Mouse (Mus musculus) E14TG2a.4 (cell line): ENCODE measurements at regions not wholly inside any gene's neighbourhood (a gene's known extent, or its start where the extent isn't known, plus 50 kb on each side); places are given as distances from the start of the nearest gene placed in this dataset.

ENCODE experiments used
- CTCF ChIP-seq: conservative IDR thresholded peaks from 2 replicates; pipeline ENCODE4 v1.5.1; 2014; ENCODE audit warnings: low read length
- NANOG ChIP-seq: IDR thresholded peaks from 2 replicates; pipeline ENCODE4 v1.6.1; 2014; ENCODE audit warnings: borderline replicate concordance, low read length, mixed read lengths
- POU5F1 ChIP-seq: IDR thresholded peaks from 2 replicates; pipeline ENCODE4 v1.6.1; 2014; ENCODE audit warnings: low read length, borderline replicate concordance

DNA sequence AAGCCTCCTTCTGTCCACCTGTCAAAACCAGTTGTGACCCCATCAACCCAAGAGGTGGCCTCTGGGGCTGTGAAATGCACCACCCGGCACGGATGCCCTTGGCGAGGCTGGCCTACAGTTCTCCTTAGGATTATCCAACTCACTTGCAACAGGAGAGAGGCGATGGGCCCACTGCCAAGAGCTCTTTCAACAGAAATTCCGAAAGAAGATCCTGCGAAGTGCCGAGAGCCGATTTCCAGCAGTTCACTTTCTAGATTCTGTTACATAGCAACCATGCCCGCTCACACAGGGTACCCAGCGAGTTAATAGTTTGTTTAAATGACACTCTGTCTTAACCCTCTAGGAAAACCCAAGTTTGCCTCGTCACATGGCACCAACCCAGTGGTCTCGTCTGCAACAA lies 234.8 kb upstream of the Kazn start:
- TF ChIP-seq CTCF (no peak), NANOG (no peak), POU5F1 (no peak)
